Mouse (Mus musculus) liver, embryonic 15.5 days (tissue): ENCODE results near the gene Cog3. TPM values are rescaled to one million over a fixed set of nuclear protein-coding genes. Genes with fewer than 3 reads are reported as not detected.
"Not testable (repeated sequence)": the region's sequence is repeated elsewhere in the genome, so short reads cannot be mapped to it uniquely, and the experiment has no call there.

Experiments
- ATAC-seq: fragments of 200-750 bp; cut with Nextera tagmentation; 2 replicates; pipeline ENCODE4 v1.8.0; 2017; ENCODE audit warnings: moderate number of reproducible peaks, mild to moderate bottlenecking, moderate library complexity; ENCODE audit not compliant: insufficient read depth
- H3K27ac ChIP-seq: fragments of 300-500 bp; sonication (generic); replicated peaks from 2 replicates; pipeline ENCODE4 v1.5.1; 2015; ENCODE audit warnings: mild to moderate bottlenecking, inconsistent platforms
- H3K27me3 ChIP-seq: fragments of 300-500 bp; sonication (generic); 2 replicates; pipeline ENCODE4 v1.6.1; 2015; ENCODE audit warnings: mild to moderate bottlenecking, inconsistent platforms
- H3K36me3 ChIP-seq: fragments of 300-500 bp; sonication (generic); replicated peaks from 2 replicates; pipeline ENCODE4 v1.6.1; 2015; ENCODE audit warnings: moderate library complexity, mild to moderate bottlenecking, inconsistent platforms
- H3K4me1 ChIP-seq: fragments of 300-500 bp; sonication (generic); replicated peaks from 2 replicates; pipeline ENCODE4 v1.6.1; 2015; ENCODE audit warnings: inconsistent platforms
- H3K4me2 ChIP-seq: fragments of 300-500 bp; sonication (generic); 2 replicates; pipeline ENCODE4 v1.6.1; 2015; ENCODE audit warnings: moderate library complexity, mild to moderate bottlenecking, inconsistent platforms
- H3K4me3 ChIP-seq: fragments of 300-500 bp; sonication (generic); replicated peaks from 2 replicates; pipeline ENCODE4 v1.5.1; 2015; ENCODE audit warnings: mild to moderate bottlenecking, inconsistent platforms
- H3K9ac ChIP-seq: fragments of 300-500 bp; sonication (generic); 2 replicates; pipeline ENCODE4 v1.6.1; 2015; ENCODE audit warnings: moderate library complexity, mild to moderate bottlenecking, inconsistent platforms
- H3K9me3 ChIP-seq: fragments of 300-500 bp; sonication (generic); replicated peaks from 2 replicates; pipeline ENCODE4 v1.6.1; 2016; ENCODE audit warnings: inconsistent platforms
- WGBS: fragments of 180-500 bp; shearing (Covaris S2); methylation state at CpG from one replicate; pipeline ENCODE4 v1.1.7; 2015; ENCODE audit warnings: mixed read lengths; ENCODE audit not compliant: insufficient replicate concordance; 5-methylcytosine and 5-hydroxymethylcytosine counted together
- polyA plus RNA-seq: library from polyadenylated mRNA; unstranded; fragments of >200 nt; fragmentation: Nextera tagmentation; extraction: Ambion mirVana; gene quantifications from 2 replicates; pipeline ENCODE4 v1.2.1, GENCODE M21; 2015

The Cog3 gene
- polyA plus RNA-seq, 1 experiment from 2014 or later = 7.1 TPM

GRCm38 (mm10) chr14:75786868-75787793 lies 32.8 kb upstream of the Cog3 start, which contains the start of gene Slc25a30:
Gene Slc25a30, minus strand, starts transcription at chr14:75787037.
- ATAC-seq = peak; percentile 96
- peak within 1 kb of the TSS; percentile 99 for H3K4me2 ChIP-seq
- 4% methylated on average over 51 of the region's 51 CpGs for WGBS

GRCm38 (mm10) chr14:75786424-75786867 lies 32.1 kb upstream of the Cog3 start:
- Histone ChIP-seq H3K36me3 (no peaks in the 10 kb centered on the region; the same call in 1 of the 2 replicates), H3K9me3 (no peaks in the 10 kb centered on the region), H3K4me3 (peak overlapping the region; percentile 83), H3K27me3 (no peaks in the 10 kb centered on the region; the same call in 1 of the 2 replicates), H3K4me2 (peak overlapping the region; percentile 99), H3K9ac (peak overlapping the region; percentile 84), H3K4me1 (peaks cover 26% of the 10 kb centered on the region), H3K27ac (peak overlapping the region; percentile 93)
- WGBS = 1% methylated on average over 31 of the region's 31 CpGs
- peak; percentile 70 for ATAC-seq

More at GRCm38 (mm10) chr14:75786868-75787793, 32.8 kb upstream of the Cog3 start, which contains the start of gene Slc25a30:
- H3K27me3 ChIP-seq = no peaks in the 10 kb centered on the region; the same call in 1 of the 2 replicates
- peaks cover 26% of the 10 kb centered on the region for H3K4me1 ChIP-seq
- H3K27ac ChIP-seq = peak within 1 kb of the TSS; percentile 93
- H3K9ac ChIP-seq = peak within 1 kb of the TSS; percentile 84
- no peaks in the 10 kb centered on the region for H3K9me3 ChIP-seq
- H3K36me3 ChIP-seq = no peaks in the 10 kb centered on the region; the same call in 1 of the 2 replicates
- H3K4me3 ChIP-seq = peak within 1 kb of the TSS; percentile 83

GRCm38 (mm10) chr14:75779913-75780312 lies 25.6 kb upstream of the Cog3 start:
- H3K4me1 ChIP-seq = peaks cover 11% of the 10 kb centered on the region
- no peak overlapping the region for H3K27ac ChIP-seq
- H3K36me3 ChIP-seq = no peaks in the 10 kb centered on the region; the same call in 1 of the 2 replicates
- H3K4me2 ChIP-seq = no peak overlapping the region
- H3K9me3 ChIP-seq = no peaks in the 10 kb centered on the region
- WGBS = 75% methylated on average over 4 of the region's 4 CpGs
- no peak for ATAC-seq
- no peak overlapping the region for H3K9ac ChIP-seq
- no peak overlapping the region for H3K4me3 ChIP-seq
- no peaks in the 10 kb centered on the region for H3K27me3 ChIP-seq

- no peaks in the 10 kb centered on the region for H3K36me3 ChIP-seq
- 84% methylated on average over 8 of the region's 8 CpGs for WGBS
Observed at GRCm38 (mm10) chr14:75776637-75777036, 22.3 kb upstream of the Cog3 start.

GRCm38 (mm10) chr14:75773431-75773830 lies 19.1 kb upstream of the Cog3 start:
- peak overlapping the region; percentile 79 for H3K27ac ChIP-seq
- WGBS = 24% methylated on average over 8 of the region's 8 CpGs

More at GRCm38 (mm10) chr14:75776637-75777036, 22.3 kb upstream of the Cog3 start:
- no peak overlapping the region for H3K4me2 ChIP-seq
- no peak for ATAC-seq
- no peak overlapping the region for H3K4me3 ChIP-seq
- peaks cover 38% of the 10 kb centered on the region for H3K4me1 ChIP-seq
- no peak overlapping the region for H3K27ac ChIP-seq
- no peaks in the 10 kb centered on the region for H3K27me3 ChIP-seq
- H3K9me3 ChIP-seq = no peaks in the 10 kb centered on the region
- no peak overlapping the region for H3K9ac ChIP-seq

GRCm38 (mm10) chr14:75772407-75772806 lies 18.1 kb upstream of the Cog3 start:
- not testable (repeated sequence) for H3K27me3 ChIP-seq, H3K9me3 ChIP-seq, H3K9ac ChIP-seq, H3K4me3 ChIP-seq, H3K4me2 ChIP-seq
- H3K4me1 ChIP-seq = peaks cover 39% of the 10 kb centered on the region
- peak; percentile 50 for ATAC-seq
- 49% methylated on average over 3 of the region's 3 CpGs for WGBS
- peaks cover 14% of the 10 kb centered on the region; the same call in 1 of the 2 replicates for H3K36me3 ChIP-seq
- peak overlapping the region; percentile 79 for H3K27ac ChIP-seq

More at GRCm38 (mm10) chr14:75773431-75773830, 19.1 kb upstream of the Cog3 start:
- Histone ChIP-seq H3K4me1 (peaks cover 42% of the 10 kb centered on the region), H3K9me3 (no peaks in the 10 kb centered on the region), H3K4me2 (peak overlapping the region; percentile 49), H3K36me3 (peaks cover 9% of the 10 kb centered on the region; the same call in 1 of the 2 replicates), H3K4me3 (no peak overlapping the region; the same call in 1 of the 2 replicates), H3K27me3 (no peaks in the 10 kb centered on the region), H3K9ac (no peak overlapping the region; the same call in 1 of the 2 replicates)
- peak; percentile 88 for ATAC-seq

GRCm38 (mm10) chr14:75771101-75771501 lies 16.8 kb upstream of the Cog3 start:
- Histone ChIP-seq H3K4me3 (no peak overlapping the region), H3K27ac (no peak overlapping the region), H3K4me1 (peaks cover 34% of the 10 kb centered on the region), H3K27me3 (no peaks in the 10 kb centered on the region), H3K9me3 (no peaks in the 10 kb centered on the region), H3K4me2 (no peak overlapping the region), H3K36me3 (peaks cover 24% of the 10 kb centered on the region), H3K9ac (no peak overlapping the region)
- ATAC-seq = no peak
- 77% methylated on average over 8 of the region's 8 CpGs for WGBS

- ATAC-seq = no peak
- Histone ChIP-seq H3K4me2 (no peak overlapping the region), H3K27ac (0 out of 2 replicates have a peak overlapping the region, but pooled peaks have one; percentile 9), H3K9me3 (no peaks in the 10 kb centered on the region), H3K27me3 (no peaks in the 10 kb centered on the region), H3K4me1 (peaks cover 32% of the 10 kb centered on the region), H3K4me3 (no peak overlapping the region), H3K9ac (no peak overlapping the region), H3K36me3 (peaks cover 29% of the 10 kb centered on the region)
- WGBS = 84% methylated on average over 9 of the region's 9 CpGs
Observed at GRCm38 (mm10) chr14:75769334-75769733, 15.0 kb upstream of the Cog3 start.

GRCm38 (mm10) chr14:75768275-75768608 lies 13.9 kb upstream of the Cog3 start:
- no peak for ATAC-seq
- no peak overlapping the region for H3K4me2 ChIP-seq
- H3K36me3 ChIP-seq = peaks cover 32% of the 10 kb centered on the region
- WGBS = 12% methylated on average over 1 of the region's 1 CpGs
- H3K4me1 ChIP-seq = peaks cover 21% of the 10 kb centered on the region
- H3K27me3 ChIP-seq = no peaks in the 10 kb centered on the region
- H3K9me3 ChIP-seq = no peaks in the 10 kb centered on the region
- H3K4me3 ChIP-seq = no peak overlapping the region
- H3K27ac ChIP-seq = no peak overlapping the region
- H3K9ac ChIP-seq = no peak overlapping the region

GRCm38 (mm10) chr14:75767492-75768274 lies 13.4 kb upstream of the Cog3 start:
- 59% methylated on average over 17 of the region's 17 CpGs for WGBS

More at GRCm38 (mm10) chr14:75767492-75768274, 13.4 kb upstream of the Cog3 start:
- H3K4me1 ChIP-seq = peaks cover 16% of the 10 kb centered on the region
- H3K9ac ChIP-seq = no peak overlapping the region
- no peaks in the 10 kb centered on the region for H3K27me3 ChIP-seq
- H3K36me3 ChIP-seq = peaks cover 36% of the 10 kb centered on the region
- H3K4me2 ChIP-seq = peak overlapping the region; percentile 13; the same call in 1 of the 2 replicates
- no peaks in the 10 kb centered on the region for H3K9me3 ChIP-seq
- 0 out of 2 replicates have a peak, but pooled peaks have one; percentile 40 for ATAC-seq
- H3K27ac ChIP-seq = no peak overlapping the region
- H3K4me3 ChIP-seq = no peak overlapping the region
